Mouse (Mus musculus) forebrain, embryonic 16.5 days (tissue): ENCODE measurements around the gene Cop1. TPM values are rescaled to one million over a fixed set of nuclear protein-coding genes. Genes with fewer than 3 reads are reported as not detected.
A peak's percentile ranks its signal among the peaks of the same experiment; 100 is the strongest.
"Not testable (repeated sequence)": the region's sequence is repeated elsewhere in the genome, so short reads cannot be mapped to it uniquely, and the experiment has no call there.

Experiments used
- ATAC-seq: fragments of 200-750 bp; cut with Nextera tagmentation; 2 replicates; pipeline ENCODE4 v1.8.0; 2017; ENCODE audit warnings: mild to moderate bottlenecking, moderate library complexity
- H3K27ac ChIP-seq: fragments of 300-500 bp; sonication (generic); 2 replicates; pipeline ENCODE4 v1.5.1; 2014; ENCODE audit warnings: low read length, control low read depth
- H3K27me3 ChIP-seq: fragments of 300-500 bp; sonication (generic); replicated peaks from 2 replicates; pipeline ENCODE4 v1.6.1; 2014; ENCODE audit warnings: low read length; ENCODE audit not compliant: control insufficient read depth, insufficient read depth
- H3K36me3 ChIP-seq: fragments of 300-500 bp; sonication (generic); 2 replicates; pipeline ENCODE4 v1.6.1; 2014; ENCODE audit not compliant: control insufficient read depth, insufficient read depth
- H3K4me1 ChIP-seq: fragments of 300-500 bp; sonication (generic); replicated peaks from 2 replicates; pipeline ENCODE4 v1.6.1; 2014; ENCODE audit warnings: low read length; ENCODE audit not compliant: control insufficient read depth, insufficient read depth
- H3K4me2 ChIP-seq: fragments of 300-500 bp; sonication (generic); 2 replicates; pipeline ENCODE4 v1.6.1; 2014; ENCODE audit warnings: mild to moderate bottlenecking, low read length, control low read depth
- H3K4me3 ChIP-seq: fragments of 300-500 bp; sonication (generic); replicated peaks from 2 replicates; pipeline ENCODE4 v1.5.1; 2014; ENCODE audit warnings: mild to moderate bottlenecking, low read length, control low read depth
- H3K9ac ChIP-seq: fragments of 300-500 bp; sonication (generic); replicated peaks from 2 replicates; pipeline ENCODE4 v1.6.1; 2014; ENCODE audit warnings: low read depth, low read length, control low read depth
- H3K9me3 ChIP-seq: fragments of 300-500 bp; sonication (generic); 2 replicates; pipeline ENCODE4 v1.6.1; 2016; ENCODE audit warnings: low read length; ENCODE audit not compliant: control insufficient read depth
- WGBS: fragments of 180-500 bp; shearing (Covaris S2); extraction: QIAGEN DNeasy Blood & Tissue Kit; methylation state at CpG from one replicate; pipeline ENCODE4 v1.1.7; 2014; 5-methylcytosine and 5-hydroxymethylcytosine counted together
- polyA plus RNA-seq: library from polyadenylated mRNA; unstranded; fragments of >200 nt; fragmentation: Nextera tagmentation; extraction: Ambion mirVana; gene quantifications from 2 replicates; pipeline ENCODE4 v1.2.1, GENCODE M21; 2015

The Cop1 gene
- polyA plus RNA-seq, 1 experiment from 2014 or later: 24.3 TPM

- Histone ChIP-seq H3K4me1 (peaks cover 17% of the 10 kb centered on the region), H3K4me3 (peak overlapping the region; percentile 56), H3K9ac (peak overlapping the region; percentile 65), H3K4me2 (peak overlapping the region; percentile 86)
- H3K9me3 ChIP-seq, H3K27ac ChIP-seq, H3K27me3 ChIP-seq, H3K36me3 ChIP-seq: not testable (repeated sequence)
- 0% methylated on average over 23 of the region's 47 CpGs for WGBS
- peak; percentile 64 for ATAC-seq
Observed at GRCm38 (mm10) chr1:159232572-159233261, 597 bp downstream of the Cop1 start.

- no peak for ATAC-seq
- Histone ChIP-seq H3K9me3 (no peaks in the 10 kb centered on the region), H3K36me3 (no peaks in the 10 kb centered on the region), H3K27ac (no peak overlapping the region), H3K4me3 (peak overlapping the region; percentile 56), H3K4me2 (peak overlapping the region; percentile 86), H3K4me1 (peaks cover 19% of the 10 kb centered on the region), H3K9ac (peak overlapping the region; percentile 65), H3K27me3 (no peaks in the 10 kb centered on the region)
- 22% methylated on average over 5 of the region's 5 CpGs for WGBS
Observed at GRCm38 (mm10) chr1:159233426-159233825, 1.3 kb downstream of the Cop1 start.

DNA sequence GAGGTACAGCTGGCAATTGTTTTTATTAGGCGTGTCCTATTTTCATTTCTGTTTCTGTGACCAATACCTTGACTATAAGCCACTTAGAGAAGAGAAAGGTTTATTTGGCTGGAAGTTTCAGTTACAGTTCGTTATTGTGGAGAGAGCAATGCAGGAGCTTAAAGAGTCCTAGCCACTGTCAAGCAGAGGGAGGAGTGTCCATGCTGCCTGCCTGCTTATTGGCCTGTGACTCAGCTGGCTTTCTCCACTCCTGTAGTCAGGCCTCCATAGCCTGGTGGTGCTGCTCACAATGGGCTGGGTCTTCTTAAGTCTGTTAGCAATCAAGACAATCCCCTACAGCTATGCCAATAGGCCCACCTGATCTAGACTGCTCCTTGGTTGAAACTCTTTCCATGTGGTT is 2.4 kb downstream of the Cop1 start:
- 67% methylated on average over 2 of the region's 2 CpGs for WGBS
- no peak for ATAC-seq
- Histone ChIP-seq H3K27me3 (no peaks in the 10 kb centered on the region), H3K9ac (no peak overlapping the region), H3K4me1 (peaks cover 19% of the 10 kb centered on the region), H3K27ac (no peak overlapping the region), H3K4me3 (no peak overlapping the region), H3K4me2 (peak overlapping the region; percentile 13), H3K36me3 (no peaks in the 10 kb centered on the region), H3K9me3 (no peaks in the 10 kb centered on the region)

- H3K4me3 ChIP-seq: no peak overlapping the region
- H3K9me3 ChIP-seq: no peaks in the 10 kb centered on the region
- 96% methylated on average over 2 of the region's 2 CpGs for WGBS
- 0 out of 2 replicates have a peak, but pooled peaks cover 2% of the 10 kb centered on the region for H3K36me3 ChIP-seq
- H3K9ac ChIP-seq: no peak overlapping the region
- no peak overlapping the region for H3K4me2 ChIP-seq
- no peak for ATAC-seq
- no peak overlapping the region for H3K27ac ChIP-seq
- H3K4me1 ChIP-seq: peaks cover 19% of the 10 kb centered on the region
- H3K27me3 ChIP-seq: no peaks in the 10 kb centered on the region
Observed at GRCm38 (mm10) chr1:159235674-159236073, 3.6 kb downstream of the Cop1 start.

DNA sequence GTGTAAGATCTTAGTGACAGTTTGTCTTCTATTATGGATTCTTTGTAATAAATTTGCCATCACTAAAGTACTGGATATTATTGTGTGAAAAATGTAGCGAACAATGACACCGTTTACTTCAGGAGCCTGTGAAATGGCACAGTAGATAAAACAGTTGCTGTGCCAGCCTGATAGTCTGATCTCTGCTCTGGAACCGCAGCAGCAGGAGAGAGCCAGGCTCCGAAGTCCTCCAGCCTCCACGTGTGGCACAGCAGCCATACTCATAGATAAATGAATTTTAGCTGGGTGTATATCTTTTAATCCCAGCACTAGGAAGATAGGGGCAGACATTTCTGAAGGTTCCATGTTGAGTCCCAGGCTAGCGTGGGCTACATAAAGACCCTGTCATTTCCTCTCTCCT is 6.0 kb downstream of the Cop1 start:
- no peak overlapping the region for H3K9ac ChIP-seq
- peaks cover 17% of the 10 kb centered on the region for H3K4me1 ChIP-seq
- no peak overlapping the region for H3K27ac ChIP-seq
- H3K9me3 ChIP-seq: no peaks in the 10 kb centered on the region
- H3K4me2 ChIP-seq: no peak overlapping the region
- 82% methylated on average over 6 of the region's 6 CpGs for WGBS
- H3K4me3 ChIP-seq: no peak overlapping the region
- no peak for ATAC-seq
- H3K36me3 ChIP-seq: peaks cover 2% of the 10 kb centered on the region; the same call in 1 of the 2 replicates
- no peaks in the 10 kb centered on the region for H3K27me3 ChIP-seq

- no peak overlapping the region for H3K27ac ChIP-seq
- no peak overlapping the region for H3K9ac ChIP-seq
- 85% methylated on average over 2 of the region's 2 CpGs for WGBS
- ATAC-seq: no peak
- H3K4me3 ChIP-seq: no peak overlapping the region
- no peak overlapping the region for H3K4me2 ChIP-seq
- H3K36me3 ChIP-seq: peaks cover 7% of the 10 kb centered on the region
- H3K9me3 ChIP-seq: no peaks in the 10 kb centered on the region
- H3K4me1 ChIP-seq: no peaks in the 10 kb centered on the region
- no peaks in the 10 kb centered on the region for H3K27me3 ChIP-seq
Observed at GRCm38 (mm10) chr1:159250320-159250719, 18.2 kb downstream of the Cop1 start.

DNA sequence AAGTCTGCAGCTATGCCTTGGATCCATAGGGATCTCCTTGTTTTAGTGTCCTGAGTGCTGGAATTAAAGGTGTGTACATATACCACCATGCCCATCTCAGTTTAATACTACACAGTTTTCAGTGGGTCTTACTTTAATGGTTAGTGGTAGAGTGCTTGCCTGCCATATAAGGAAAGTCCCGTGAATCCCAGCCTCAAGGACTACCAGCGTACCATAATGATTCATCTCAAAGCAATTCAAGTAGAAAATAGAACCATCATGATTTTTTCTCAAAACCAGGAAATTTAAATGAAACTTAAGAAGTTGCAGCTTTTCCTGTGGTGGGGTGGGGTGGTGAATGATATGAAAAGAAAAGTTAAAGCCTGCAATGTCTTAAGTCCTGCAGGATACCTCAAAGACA is 21.0 kb downstream of the Cop1 start:
- WGBS: 91% methylated on average over 2 of the region's 2 CpGs
- ATAC-seq: no peak

GRCm38 (mm10) chr1:159254906-159255685 is 23.0 kb downstream of the Cop1 start:
- no peaks in the 10 kb centered on the region for H3K9me3 ChIP-seq
- no peak overlapping the region for H3K4me2 ChIP-seq
- no peak for ATAC-seq
- peaks cover 11% of the 10 kb centered on the region for H3K36me3 ChIP-seq
- H3K27ac ChIP-seq: no peak overlapping the region
- no peaks in the 10 kb centered on the region for H3K4me1 ChIP-seq
- WGBS: 76% methylated on average over 5 of the region's 5 CpGs
- H3K27me3 ChIP-seq: no peaks in the 10 kb centered on the region
- no peak overlapping the region for H3K9ac ChIP-seq
- no peak overlapping the region for H3K4me3 ChIP-seq

More for the DNA sequence above, 21.0 kb downstream of the Cop1 start:
- Histone ChIP-seq H3K9ac (no peak overlapping the region), H3K4me1 (no peaks in the 10 kb centered on the region), H3K4me2 (no peak overlapping the region), H3K36me3 (peaks cover 11% of the 10 kb centered on the region), H3K4me3 (no peak overlapping the region), H3K27ac (no peak overlapping the region), H3K9me3 (no peaks in the 10 kb centered on the region), H3K27me3 (no peaks in the 10 kb centered on the region)

DNA sequence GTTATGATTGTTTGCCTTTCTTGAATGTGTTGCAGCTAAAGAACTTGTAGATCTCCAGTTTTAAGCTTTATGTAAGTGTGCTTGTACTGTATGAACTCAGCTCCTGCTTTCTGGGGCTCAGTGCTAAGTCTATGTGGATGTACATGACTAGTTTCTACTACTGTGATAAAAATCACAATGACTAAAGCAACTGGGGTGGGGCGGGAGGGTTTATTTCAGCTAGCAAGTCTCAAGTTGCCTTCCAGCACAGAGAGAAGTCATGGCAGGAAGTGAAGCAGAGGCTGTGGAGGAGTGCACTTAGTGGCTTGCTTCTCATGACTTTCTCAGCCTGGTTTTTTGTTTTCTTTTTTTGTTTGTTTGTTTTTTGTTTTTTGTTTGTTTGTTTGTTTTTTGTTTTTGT is 24.4 kb downstream of the Cop1 start:
- no peak for ATAC-seq
- Histone ChIP-seq H3K9me3 (no peaks in the 10 kb centered on the region), H3K4me3 (no peak overlapping the region), H3K36me3 (peaks cover 11% of the 10 kb centered on the region), H3K27ac (no peak overlapping the region), H3K4me1 (no peaks in the 10 kb centered on the region), H3K9ac (no peak overlapping the region), H3K4me2 (no peak overlapping the region), H3K27me3 (no peaks in the 10 kb centered on the region)
- WGBS: 94% methylated on average over 1 of the region's 1 CpGs
